Mouse (Mus musculus): Measurements from ENCODE around the gene Map4.
A peak's percentile ranks its signal among the peaks of the same experiment; 100 is the strongest.

Map4 gene

DNA sequence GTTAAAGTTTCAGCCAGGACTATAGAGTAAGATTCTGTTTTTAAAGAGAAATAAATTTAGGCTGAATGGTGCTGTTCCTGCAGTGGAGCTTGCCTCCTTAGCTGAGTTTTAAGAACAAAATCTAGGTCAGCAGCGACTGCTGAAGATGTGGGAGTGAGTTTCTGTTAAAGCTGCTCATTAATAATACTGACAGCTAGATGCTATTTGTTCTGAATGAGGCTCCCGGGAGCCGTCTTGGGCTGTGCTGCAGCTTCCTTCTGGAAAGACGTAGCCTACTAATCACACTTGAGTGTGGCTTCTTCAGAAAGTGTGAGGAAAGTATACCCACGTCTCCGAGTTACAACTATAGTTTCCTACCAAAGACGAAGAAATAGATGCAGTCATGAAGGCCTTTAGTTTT is 88.0 kb downstream of the Map4 start:
- peak; percentile 20 for DNase-seq

GRCm38 (mm10) chr9:110020405-110020804 is 89.1 kb downstream of the Map4 start:
- DNase-seq = peak; percentile 41

- DNase-seq = no peak
Observed at GRCm38 (mm10) chr9:110021463-110021862, 90.2 kb downstream of the Map4 start.

DNA sequence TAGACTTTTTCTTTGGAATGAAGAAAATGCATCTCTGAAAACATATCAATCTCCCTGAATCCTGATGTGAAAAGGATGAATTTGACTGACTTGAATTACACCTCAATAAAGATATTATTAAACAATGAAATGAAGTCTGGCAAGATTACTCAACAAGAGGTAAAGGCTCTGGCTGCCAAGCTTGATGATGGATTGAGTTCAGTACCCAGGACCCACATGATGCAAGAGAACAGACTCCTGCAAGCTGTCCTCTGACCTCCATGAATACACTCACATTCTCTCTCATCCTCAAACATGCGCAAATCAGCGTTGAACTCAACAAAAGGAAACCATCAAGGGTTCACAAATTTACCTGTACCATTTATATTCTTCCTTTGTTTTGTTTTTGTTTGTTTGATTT is 90.9 kb downstream of the Map4 start:
- DNase-seq = no peak

GRCm38 (mm10) chr9:110035091-110035490 is 103.8 kb downstream of the Map4 start:
- DNase-seq = no peak

GRCm38 (mm10) chr9:110037895-110038294 is 106.6 kb downstream of the Map4 start:
- no peak for DNase-seq

GRCm38 (mm10) chr9:110038485-110038884 is 107.2 kb downstream of the Map4 start:
- DNase-seq = no peak

DNA sequence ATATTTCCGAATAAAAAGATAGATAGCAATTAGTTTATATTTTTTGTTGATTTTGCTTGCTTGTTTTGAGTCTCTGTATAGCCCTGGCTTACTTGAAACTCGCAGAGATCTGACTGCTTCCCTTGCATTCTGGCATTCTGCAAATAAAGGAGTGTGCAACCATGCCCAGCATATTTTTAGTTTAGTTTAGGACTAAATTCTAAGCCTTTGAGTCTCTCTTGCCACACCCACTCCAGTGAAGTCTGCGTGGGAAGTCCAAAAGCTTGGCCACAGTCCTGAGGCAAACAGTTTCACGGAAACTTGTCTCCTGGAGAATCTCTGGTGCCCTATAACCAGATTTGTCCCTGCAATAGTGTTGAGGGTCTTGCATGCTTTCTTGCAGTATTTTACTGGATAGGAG is 113.1 kb downstream of the Map4 start:
- DNase-seq = no peak

DNA sequence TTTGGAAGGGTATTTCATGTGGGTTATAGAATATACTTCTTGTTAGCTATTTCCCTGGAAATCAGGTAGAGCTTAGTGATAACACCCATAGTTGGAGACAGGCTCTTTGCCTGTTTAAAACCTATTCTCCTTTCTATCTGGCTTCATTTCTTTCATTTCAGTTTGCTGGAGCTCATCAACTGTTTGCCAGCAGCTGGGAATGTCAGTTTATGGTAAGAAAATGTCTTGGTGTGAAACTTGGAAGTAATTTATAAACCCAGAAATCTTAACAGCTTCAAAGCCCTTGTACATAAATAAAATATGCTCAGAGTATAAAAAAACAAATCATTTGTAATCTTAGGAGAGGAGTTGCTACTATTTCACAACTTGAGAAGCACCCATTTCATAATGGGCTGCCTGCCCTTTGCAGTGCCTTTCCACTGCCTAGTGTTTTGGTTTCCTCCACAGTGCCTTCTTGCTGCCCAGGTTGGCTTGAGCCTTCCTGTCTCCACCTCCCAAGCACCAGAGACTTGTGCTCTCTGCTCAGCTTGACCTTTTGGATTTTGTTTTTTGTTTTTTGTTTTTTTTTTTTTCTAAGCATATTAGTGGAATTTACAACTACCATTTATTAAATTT is 114.6 kb downstream of the Map4 start:
- no peak for DNase-seq

DNA sequence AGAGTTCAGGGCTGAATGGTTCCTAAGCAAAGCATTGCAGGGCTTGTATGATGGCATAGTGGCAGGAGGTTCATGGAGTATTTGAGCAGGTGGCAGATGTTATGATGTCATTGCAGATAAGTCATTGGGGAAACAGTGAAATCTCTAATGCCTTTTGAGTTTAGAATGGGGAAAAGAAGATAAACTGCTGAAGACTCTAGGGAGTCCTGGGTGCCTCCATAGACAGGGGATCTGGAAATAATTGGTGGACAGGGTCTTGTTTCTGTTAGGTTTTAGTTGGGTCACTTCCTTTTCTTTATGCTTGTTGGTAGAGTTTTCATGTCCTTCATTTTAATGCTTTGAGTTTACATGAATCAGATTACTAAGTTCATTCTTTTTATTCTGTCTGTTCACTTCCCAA is 116.0 kb downstream of the Map4 start:
- DNase-seq = no peak

GRCm38 (mm10) chr9:110047857-110048256 is 116.6 kb downstream of the Map4 start:
- DNase-seq = no peak

DNA sequence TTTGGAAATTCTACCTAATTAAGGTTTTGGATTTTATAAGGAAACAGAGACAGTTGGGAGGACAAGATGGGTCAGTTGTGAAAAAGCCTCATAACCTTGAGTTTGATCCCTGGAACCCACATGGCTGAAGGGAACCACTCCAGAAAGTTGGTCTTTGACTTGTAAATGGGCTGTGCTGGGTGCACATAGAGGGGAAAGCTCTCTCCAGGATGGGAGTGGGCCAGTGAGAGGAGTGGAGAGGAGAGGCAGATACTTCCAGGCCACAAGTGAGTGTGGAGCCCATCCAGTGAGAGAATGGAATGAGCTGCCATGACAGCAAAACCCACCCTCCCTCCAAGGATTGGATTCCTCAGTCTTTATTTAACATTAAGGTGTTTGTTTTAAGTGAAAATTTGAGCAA is 119.9 kb downstream of the Map4 start:
- no peak for DNase-seq

GRCm38 (mm10) chr9:110051869-110052661 is 120.8 kb downstream of the Map4 start:
- peak; percentile 66 for DNase-seq

GRCm38 (mm10) chr9:110052951-110053304 is 121.7 kb downstream of the Map4 start:
- DNase-seq = no peak

GRCm38 (mm10) chr9:110053305-110054079 is 122.2 kb downstream of the Map4 start:
- DNase-seq = peak; percentile 76

- peak; percentile 28 for DNase-seq
Observed at GRCm38 (mm10) chr9:110054080-110054421, 122.8 kb downstream of the Map4 start.

- DNase-seq = peak; percentile 20
Observed at GRCm38 (mm10) chr9:110054781-110055180, 123.5 kb downstream of the Map4 start.

GRCm38 (mm10) chr9:110057200-110057599 is 125.9 kb downstream of the Map4 start:
- no peak for DNase-seq

GRCm38 (mm10) chr9:110060761-110061160 is 129.5 kb downstream of the Map4 start:
- DNase-seq = no peak

- no peak for DNase-seq
Observed at GRCm38 (mm10) chr9:110062405-110062804, 131.1 kb downstream of the Map4 start.

GRCm38 (mm10) chr9:110062861-110063260 is 131.6 kb downstream of the Map4 start:
- no peak for DNase-seq

- DNase-seq = no peak
Observed at GRCm38 (mm10) chr9:110064641-110065040, 133.4 kb downstream of the Map4 start.

GRCm38 (mm10) chr9:110068745-110069144 is 137.5 kb downstream of the Map4 start:
- DNase-seq = no peak

GRCm38 (mm10) chr9:110070358-110070757 is 139.1 kb downstream of the Map4 start:
- DNase-seq = no peak

Data from retina, postnatal 1 day (tissue).